Mouse (Mus musculus) cerebellum, adult 2 months (tissue): Measurements from ENCODE around the gene Fut8. TPM values are rescaled to one million over a fixed set of nuclear protein-coding genes. Genes with fewer than 3 reads are reported as not detected.

Experiments used
- DNase-seq, 2 experiments: peaks; one replicate each; pipeline ENCODE4 v3.0.0; 2021
- H3K27ac ChIP-seq: fragments of 200-500 bp; 2 replicates; pipeline ENCODE4 v1.5.1; 2012; ENCODE audit warnings: low read length, control low read depth, inconsistent platforms; ENCODE audit not compliant: insufficient read depth
- H3K27me3 ChIP-seq: fragments of 200-500 bp; 2 replicates; pipeline ENCODE4 v1.6.1; 2012; ENCODE audit warnings: inconsistent platforms, mild to moderate bottlenecking, low read length, moderate library complexity; ENCODE audit not compliant: control insufficient read depth, insufficient read depth
- H3K4me1 ChIP-seq: fragments of 200-500 bp; 2 replicates; pipeline ENCODE4 v1.6.1; 2011; ENCODE audit warnings: low read length; ENCODE audit not compliant: control insufficient read depth, insufficient read depth
- H3K4me3 ChIP-seq: fragments of 200-500 bp; replicated peaks from 2 replicates; pipeline ENCODE3; 2011; ENCODE audit warnings: mild to moderate bottlenecking, low read depth, low read length, control low read depth; ENCODE audit not compliant: insufficient read depth
- CTCF ChIP-seq: fragments of 200-500 bp; IDR thresholded peaks from 2 replicates; pipeline ENCODE4 v1.5.1; 2011; ENCODE audit warnings: low read depth, mild to moderate bottlenecking, control low read depth, low read length, moderate library complexity, borderline replicate concordance; ENCODE audit not compliant: insufficient read depth
- POLR2A ChIP-seq: fragments of 200-500 bp; IDR thresholded peaks from 2 replicates; pipeline ENCODE4 v1.6.1; 2011; ENCODE audit warnings: low read length, control low read depth, borderline replicate concordance; ENCODE audit not compliant: insufficient read depth
- WGBS: fragments of 180-500 bp; shearing (Covaris S2); methylation state at CpG from one replicate; pipeline ENCODE4 v1.1.7; 2018; 5-methylcytosine and 5-hydroxymethylcytosine counted together
- polyA plus RNA-seq: library from polyadenylated mRNA; depleted of rRNA; stranded (reverse); fragments of >200 nt; gene quantifications from 2 replicates; pipeline ENCODE4 v1.2.3, GENCODE M21; 2012

Gene Fut8
- polyA plus RNA-seq, 1 experiment, result 47.4 TPM

DNA sequence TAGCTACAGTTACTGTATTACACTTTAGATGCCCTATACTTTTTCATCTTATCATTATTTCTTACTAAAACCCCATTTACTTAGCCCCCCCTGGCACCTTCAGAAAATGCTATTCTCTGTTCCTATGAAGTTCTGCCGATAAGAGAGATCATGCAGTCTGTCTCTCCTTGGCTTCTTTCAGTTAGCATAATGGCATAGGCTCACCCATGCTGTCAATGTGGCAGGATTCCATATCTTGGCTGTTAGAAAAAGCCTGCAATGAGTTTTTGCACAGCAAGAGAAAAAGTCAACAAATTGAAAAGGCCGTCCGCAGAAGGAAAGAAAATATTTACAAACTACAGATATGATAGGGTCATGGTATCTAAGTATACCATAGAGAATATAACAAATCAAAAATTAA, 253.6 kb downstream of the Fut8 start:
- no peak overlapping the region for H3K4me3 ChIP-seq
- no peak overlapping the region for H3K27ac ChIP-seq
- TF ChIP-seq POLR2A (no peak), CTCF (no peak)
- DNase-seq, result peak; percentile 66 to 86
- 8% methylated on average over 3 of the region's 3 CpGs for WGBS
- H3K4me1 ChIP-seq, result peaks cover 12% of the 10 kb centered on the region
- no peaks in the 10 kb centered on the region for H3K27me3 ChIP-seq

DNA sequence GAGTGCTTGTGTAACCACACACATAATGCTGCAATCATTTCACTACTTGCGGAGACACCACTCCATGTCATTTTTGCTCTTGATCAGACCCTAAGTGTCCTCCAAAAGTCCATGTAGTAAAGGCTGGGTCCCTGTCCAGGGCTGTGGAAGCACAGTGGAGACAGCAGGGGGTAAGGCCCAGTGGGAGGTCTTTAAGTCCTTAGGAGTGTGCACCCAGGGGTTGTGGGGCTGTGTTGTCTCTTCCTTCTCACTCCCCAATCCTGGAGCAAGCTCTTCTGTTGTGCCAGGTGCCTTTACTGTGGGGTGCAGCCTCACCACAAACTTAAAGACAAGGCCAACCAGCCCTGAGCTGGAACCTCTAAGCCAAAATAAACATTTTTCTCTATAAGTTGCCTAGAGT, 257.9 kb downstream of the Fut8 start:
- DNase-seq, result peak; percentile 52 to 55
- Histone ChIP-seq H3K4me1 (peaks cover 18% of the 10 kb centered on the region), H3K27me3 (no peaks in the 10 kb centered on the region), H3K4me3 (no peak overlapping the region), H3K27ac (no peak overlapping the region)
- TF ChIP-seq CTCF (no peak), POLR2A (no peak)
- 95% methylated on average over 1 of the region's 1 CpGs for WGBS

- TF ChIP-seq POLR2A, result no peak
- no peak for TF ChIP-seq CTCF
- Histone ChIP-seq H3K27me3 (no peaks in the 10 kb centered on the region), H3K4me1 (peaks cover 26% of the 10 kb centered on the region), H3K4me3 (no peak overlapping the region), H3K27ac (no peak overlapping the region)
- DNase-seq, result peak in 1 of 2 experiments; percentile 3
- WGBS, result 77% methylated on average over 2 of the region's 2 CpGs
These were observed 260.2 kb downstream of the Fut8 start for GRCm38 (mm10) chr12:77498153-77498552.

GRCm38 (mm10) chr12:77500439-77501055, 262.6 kb downstream of the Fut8 start:
- Histone ChIP-seq H3K27me3 (no peaks in the 10 kb centered on the region), H3K4me1 (peaks cover 21% of the 10 kb centered on the region), H3K27ac (no peak overlapping the region), H3K4me3 (no peak overlapping the region)
- no peak for TF ChIP-seq POLR2A
- TF ChIP-seq CTCF, result no peak
- DNase-seq, result peak; percentile 57 to 72
- WGBS, result 32% methylated on average over 5 of the region's 5 CpGs

- Histone ChIP-seq H3K27me3 (no peaks in the 10 kb centered on the region), H3K27ac (no peak overlapping the region), H3K4me1 (peaks cover 21% of the 10 kb centered on the region), H3K4me3 (no peak overlapping the region)
- peak; percentile 26 to 29 for DNase-seq
- WGBS, result 64% methylated on average over 7 of the region's 7 CpGs
- TF ChIP-seq POLR2A (no peak), CTCF (no peak)
These were observed 263.7 kb downstream of the Fut8 start for GRCm38 (mm10) chr12:77501466-77502240.

- 79% methylated on average over 3 of the region's 3 CpGs for WGBS
These were observed 264.3 kb downstream of the Fut8 start for GRCm38 (mm10) chr12:77502243-77502642.

GRCm38 (mm10) chr12:77505431-77505830, 267.5 kb downstream of the Fut8 start:
- WGBS, result 88% methylated on average over 2 of the region's 2 CpGs
- H3K27me3 ChIP-seq, result no peaks in the 10 kb centered on the region
- H3K27ac ChIP-seq, result no peak overlapping the region
- TF ChIP-seq CTCF (no peak), POLR2A (no peak)
- H3K4me1 ChIP-seq, result peaks cover 13% of the 10 kb centered on the region
- DNase-seq, result peak in 1 of 2 experiments; percentile 3
- H3K4me3 ChIP-seq, result no peak overlapping the region

More at GRCm38 (mm10) chr12:77502243-77502642, 264.3 kb downstream of the Fut8 start:
- peak in 1 of 2 experiments; percentile 3 for DNase-seq
- peaks cover 21% of the 10 kb centered on the region for H3K4me1 ChIP-seq
- no peak overlapping the region for H3K4me3 ChIP-seq
- no peak overlapping the region for H3K27ac ChIP-seq
- H3K27me3 ChIP-seq, result no peaks in the 10 kb centered on the region
- TF ChIP-seq POLR2A, result no peak
- no peak for TF ChIP-seq CTCF

- peaks cover 6% of the 10 kb centered on the region for H3K4me1 ChIP-seq
- no peak overlapping the region for H3K27ac ChIP-seq
- no peaks in the 10 kb centered on the region for H3K27me3 ChIP-seq
- no peak overlapping the region for H3K4me3 ChIP-seq
- 97% methylated on average over 24 of the region's 24 CpGs for WGBS
- peak in 1 of 2 experiments; percentile 6 for DNase-seq
- TF ChIP-seq CTCF, result no peak
- no peak for TF ChIP-seq POLR2A
These were observed 269.8 kb downstream of the Fut8 start for GRCm38 (mm10) chr12:77507770-77508169.
